Mouse (Mus musculus) E14TG2a.4 (cell line): ENCODE measurements around the gene Aff3.

Source experiments
- CTCF ChIP-seq: conservative IDR thresholded peaks from 2 replicates; pipeline ENCODE4 v1.5.1; 2014; ENCODE audit warnings: low read length
- POU5F1 ChIP-seq: IDR thresholded peaks from 2 replicates; pipeline ENCODE4 v1.6.1; 2014; ENCODE audit warnings: low read length, borderline replicate concordance

DNA sequence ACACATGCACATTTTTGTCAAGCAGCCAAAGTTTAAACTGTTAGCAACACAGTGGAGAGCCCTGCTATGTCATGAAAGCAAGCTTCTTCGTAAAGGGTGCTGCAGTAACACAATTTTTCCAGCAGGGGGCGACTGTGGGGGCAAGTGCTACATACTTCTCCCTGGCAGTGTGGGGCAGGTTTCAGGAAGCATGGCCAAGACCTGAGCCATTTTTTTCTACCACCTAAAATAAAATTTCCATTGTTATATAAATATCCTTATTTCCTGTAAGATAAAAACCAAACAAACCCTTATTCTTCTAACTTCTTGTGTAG is 412.0 kb downstream of the Aff3 start:
- TF ChIP-seq CTCF, result peak; percentile 94
- TF ChIP-seq POU5F1, result no peak
